Mouse (Mus musculus): ENCODE measurements around the gene Syt16.

The Syt16 gene

DNA sequence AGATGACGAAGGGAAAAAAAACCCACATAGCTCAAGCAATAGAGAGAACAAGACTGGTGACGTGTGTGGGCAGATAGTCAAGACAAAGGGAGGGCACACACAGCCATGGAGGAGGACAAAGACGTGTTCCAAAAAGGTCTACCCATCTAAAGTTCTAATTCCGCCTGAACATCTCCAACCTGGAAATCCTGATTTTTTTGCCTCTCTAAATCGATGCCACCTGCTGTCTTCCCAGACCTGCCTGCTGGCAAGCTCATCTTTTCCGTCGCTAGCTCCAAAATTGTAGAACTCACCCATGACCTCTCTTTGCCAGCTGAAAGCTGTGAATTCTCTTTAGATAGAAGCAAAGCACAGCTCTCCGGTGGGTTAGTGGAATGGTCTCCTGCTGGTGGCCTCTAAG is 238.7 kb downstream of the Syt16 start:
- DNase-seq, result no peak

DNA sequence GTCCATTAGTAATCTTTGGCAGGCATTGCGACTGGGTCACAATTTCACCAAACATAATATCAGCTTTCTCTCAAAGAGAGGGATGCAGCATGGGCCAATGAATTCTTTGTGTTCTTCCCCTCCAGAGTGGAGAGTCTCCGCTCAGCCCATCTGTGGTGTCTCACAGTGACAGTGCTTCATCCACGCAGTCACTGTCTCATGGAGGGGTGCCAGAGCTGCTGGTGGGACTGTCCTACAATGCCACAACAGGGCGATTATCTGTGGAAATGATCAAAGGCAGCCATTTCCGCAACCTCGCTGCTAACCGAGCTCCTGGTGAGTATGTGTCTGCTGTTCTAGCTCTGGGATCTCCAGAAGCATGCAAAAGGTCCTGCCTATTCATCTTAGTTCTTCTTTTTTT is 240.6 kb downstream of the Syt16 start:
- no peak for DNase-seq

DNA sequence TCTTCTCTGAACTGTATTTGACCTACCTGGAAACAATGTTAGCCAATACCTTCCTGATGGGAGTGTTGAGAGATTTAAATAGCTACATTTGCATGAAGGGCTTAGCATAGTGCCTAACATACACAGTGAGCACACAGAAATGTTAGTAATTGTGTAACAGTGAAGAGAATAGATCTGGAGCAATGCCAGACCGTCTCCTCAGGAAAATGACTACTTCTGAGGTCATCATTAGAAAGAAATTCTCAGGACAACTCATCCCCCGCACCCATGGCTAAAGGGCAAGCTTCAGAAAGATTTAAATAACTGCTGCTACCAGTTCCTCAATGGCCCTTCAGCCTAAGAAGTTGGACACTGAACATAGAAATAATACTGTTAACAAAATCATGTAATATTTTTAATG is 241.3 kb downstream of the Syt16 start:
- no peak for DNase-seq

DNA sequence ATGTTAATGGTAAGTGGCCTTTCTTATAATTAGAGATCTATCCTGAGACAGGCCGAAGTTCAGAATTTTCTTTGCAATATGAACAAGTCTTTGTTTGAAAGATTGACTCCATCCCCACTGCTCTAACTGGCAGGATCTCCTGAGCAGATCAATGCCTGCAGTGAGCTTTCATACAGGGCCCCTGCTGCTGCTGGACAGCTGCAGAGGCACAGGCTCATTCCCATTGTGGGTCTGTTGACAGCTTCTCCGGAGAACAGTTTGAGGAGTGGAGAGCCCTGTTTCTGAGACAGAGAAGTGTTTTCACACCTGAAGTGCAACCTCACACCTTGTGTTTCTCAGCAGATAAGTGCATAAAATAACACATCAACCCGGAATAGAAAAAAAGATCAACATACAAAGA is 267.4 kb downstream of the Syt16 start:
- DNase-seq, result no peak

DNA sequence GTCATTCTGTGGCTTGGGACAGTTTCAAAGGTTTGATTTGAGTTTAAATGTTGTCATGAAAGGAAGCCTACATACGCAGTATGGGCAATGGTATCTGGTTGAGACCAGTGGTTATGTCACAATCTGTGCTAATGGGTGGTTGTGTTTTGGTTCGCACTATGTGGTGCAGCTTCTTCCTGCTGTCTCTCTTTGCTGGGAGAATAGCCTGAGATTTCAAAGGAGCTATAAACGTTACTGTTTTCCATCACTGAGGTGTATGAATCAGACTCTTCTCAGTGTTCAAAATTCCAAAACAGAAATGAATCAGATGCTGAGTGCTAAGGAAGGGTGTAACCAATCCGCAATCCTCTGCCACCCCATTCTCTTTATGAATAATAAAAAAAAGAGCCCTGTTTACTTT is 269.6 kb downstream of the Syt16 start:
- no peak for DNase-seq

DNA sequence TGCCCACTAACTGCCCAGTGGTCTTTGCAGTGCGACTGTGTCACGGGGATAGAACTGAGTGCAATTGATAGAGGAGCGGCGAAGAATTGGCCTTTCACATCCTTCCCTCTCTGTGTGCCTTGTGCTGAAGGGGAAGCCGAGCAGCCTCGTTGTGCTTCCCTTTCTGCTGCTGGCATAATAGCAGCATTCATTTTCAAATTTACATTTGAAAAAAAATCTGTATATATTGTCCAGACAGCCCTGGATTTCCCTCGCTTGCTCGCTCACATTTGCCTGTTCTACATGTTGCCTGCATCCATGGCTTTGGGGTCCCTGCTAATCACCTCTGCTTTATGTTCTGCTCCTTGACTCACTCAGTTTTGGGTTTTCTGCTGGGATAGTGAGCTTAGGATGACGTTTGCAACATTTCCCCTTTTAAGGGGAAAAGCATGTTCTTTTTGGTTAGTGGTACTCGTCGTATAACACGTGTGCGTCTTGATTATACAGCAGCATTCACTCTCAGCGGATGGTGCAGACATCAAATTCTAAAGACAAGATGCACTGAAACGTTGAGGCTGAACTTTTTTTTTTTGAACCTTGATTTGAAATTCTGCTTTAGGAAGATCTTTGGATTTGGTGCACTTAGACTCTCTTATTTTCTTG is 271.3 kb downstream of the Syt16 start:
- DNase-seq, result no peak

DNA sequence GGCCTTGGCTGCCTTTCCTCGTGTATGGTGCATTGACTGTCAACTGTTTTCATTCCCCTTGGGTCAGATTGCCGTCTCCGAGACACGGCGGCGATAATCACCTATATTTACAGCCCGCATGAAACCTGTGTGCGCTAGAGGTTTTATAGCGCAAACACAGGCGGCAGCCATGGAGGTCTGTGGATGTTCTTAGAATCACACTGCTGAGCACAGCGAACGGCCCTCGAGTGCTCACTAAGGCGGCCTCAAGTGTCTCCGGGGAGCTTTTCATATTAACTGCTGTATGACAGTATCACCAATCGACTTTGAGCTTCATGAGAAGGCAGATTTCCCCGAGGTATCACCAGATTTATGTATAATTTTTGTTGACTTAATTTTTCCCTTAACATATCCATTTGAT is 275.1 kb downstream of the Syt16 start:
- DNase-seq, result no peak

DNA sequence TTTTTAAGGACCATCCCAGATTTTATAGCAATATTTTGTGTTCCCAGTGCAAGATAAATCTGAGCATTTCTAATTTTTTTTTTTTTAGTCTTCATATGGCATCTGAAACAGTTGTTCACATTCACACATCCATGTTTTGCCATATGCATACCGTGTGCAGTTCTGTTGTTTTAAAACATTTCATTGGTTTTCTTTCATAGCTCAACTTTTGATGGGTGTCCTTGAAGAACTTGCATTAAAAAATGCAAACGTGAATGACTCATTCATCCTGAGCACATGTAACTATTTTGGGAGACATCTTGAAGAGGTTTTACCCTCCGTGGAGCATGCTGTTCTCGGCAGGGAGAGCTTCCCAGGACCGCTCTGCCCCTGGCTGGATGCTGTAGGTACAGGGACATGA is 279.8 kb downstream of the Syt16 start:
- no peak for DNase-seq

DNA sequence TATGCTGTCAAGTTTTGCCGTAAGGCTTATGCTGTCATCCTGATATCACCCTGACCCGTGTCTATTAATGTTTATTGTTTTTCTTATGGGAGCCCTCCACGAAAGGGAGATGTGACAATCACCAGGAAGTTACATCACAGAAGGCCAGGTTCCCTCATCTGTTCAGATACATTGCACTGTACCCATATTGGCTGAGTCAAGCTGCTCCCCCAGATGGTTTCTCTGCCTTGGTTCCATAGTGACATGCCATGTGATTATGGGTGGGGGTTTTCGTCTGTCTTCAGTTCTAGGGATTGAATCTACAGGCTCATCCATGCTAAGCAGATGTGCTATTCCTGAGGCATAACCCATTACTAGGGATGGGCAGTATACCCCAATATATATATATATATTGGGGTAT is 283.9 kb downstream of the Syt16 start:
- no peak for DNase-seq

DNA sequence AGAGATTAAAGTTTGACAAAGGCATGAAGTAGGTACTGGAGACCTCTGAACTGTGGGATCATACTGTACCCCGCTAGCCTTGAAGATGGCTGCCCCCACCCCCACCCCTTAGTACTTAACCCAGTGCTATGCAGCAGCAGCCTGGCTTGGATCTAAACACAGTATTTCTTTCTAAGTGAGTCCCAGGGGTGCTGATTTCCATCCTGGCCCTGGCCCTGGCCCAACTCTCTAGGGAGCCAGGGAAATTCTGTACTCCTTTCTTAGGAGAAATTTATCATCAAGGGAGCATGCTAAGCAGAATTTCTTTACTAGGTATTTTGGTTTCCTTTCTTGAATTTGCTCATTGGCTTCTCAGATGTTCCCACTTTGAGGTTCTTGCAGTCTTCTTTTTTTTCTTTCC is 285.4 kb downstream of the Syt16 start:
- no peak for DNase-seq

DNA sequence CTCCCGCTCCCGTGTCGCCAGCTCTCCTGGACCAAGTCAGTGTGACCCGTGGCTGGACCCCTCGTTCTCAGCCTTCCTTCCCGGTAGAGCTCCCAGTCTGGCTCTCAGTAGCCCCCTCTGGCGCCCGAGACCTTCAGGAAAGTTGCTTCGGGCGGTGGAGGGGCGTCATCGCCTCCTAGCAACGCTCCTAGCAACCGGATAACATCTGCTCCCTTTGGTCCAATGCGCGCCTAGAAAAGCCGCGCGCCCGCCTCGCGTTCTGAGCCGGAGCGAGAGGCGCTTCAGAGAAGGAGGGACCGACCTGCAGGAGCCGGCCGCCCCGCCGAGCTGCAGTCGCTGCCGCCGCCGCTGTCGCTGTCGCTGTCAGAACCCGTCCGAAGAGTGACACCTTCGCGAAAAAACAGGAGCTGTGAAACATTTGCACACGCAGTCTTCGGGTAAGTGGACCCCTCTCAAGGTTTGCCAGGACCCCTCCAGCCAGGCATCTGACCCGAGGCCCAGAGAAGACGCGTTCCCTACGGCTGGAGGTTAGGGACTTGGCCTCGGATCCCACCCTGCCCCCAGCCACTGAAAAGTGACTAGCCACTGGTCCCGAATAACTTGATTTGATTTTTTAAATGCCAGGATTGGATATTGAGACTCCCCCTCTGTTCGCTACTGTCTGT is 286.7 kb downstream of the Syt16 start:
- peak; percentile 3 for DNase-seq

DNA sequence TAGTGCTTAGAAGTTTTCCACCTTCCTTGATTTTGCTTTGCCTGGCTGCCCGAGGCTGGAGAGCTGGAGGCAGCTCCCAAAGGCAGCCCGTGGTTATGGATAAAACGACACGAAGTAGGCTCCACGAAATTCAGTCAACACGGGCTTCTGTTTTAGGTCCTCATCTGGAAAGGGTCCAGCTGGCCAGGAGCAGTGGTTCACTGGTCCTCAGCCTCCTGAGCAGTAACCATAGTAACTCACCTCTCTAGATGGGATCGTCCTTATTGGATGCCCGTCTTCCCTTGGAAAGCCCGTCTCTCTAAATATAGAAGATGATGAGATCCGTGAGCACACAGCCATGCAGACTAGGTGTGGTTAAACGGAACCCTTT is 287.2 kb downstream of the Syt16 start:
- no peak for DNase-seq

DNA sequence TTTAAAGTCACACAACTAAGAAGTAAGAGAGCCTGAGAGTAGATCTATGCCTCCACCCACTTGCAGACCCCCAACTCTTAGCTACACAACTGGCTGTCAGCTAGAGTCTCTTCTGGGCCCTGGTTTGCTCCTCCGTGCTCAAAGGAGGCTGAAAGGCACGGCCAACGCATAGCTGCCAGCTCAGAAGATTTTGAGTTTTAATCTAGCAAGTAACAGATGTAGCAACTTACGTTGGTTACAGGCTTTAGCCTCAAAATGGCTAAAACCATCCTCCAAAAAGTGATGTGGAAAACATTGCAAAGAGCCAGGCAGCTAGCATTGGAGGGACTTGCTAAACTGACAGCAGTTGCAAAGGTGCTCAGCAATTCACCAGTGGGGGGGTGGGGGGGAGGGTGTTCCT is 293.5 kb downstream of the Syt16 start:
- no peak for DNase-seq

DNA sequence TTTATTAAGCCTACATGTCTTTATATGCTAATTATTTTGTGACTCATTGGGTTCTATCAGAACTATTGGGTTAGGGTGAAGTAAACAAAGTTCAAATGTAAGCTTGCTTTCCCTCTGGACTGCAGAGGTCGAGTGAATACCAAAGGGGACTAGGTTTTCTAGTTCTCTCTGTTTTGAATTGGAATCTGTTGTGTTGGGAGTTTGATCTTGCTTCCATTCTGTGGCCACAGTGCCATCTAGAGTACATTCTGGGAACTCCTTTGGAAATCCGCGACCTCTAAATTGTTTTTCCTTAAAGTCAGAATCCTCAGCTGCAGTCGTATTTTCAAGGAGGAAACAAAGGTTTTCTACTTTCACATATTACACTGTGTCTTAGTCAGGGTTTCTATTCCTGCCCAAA is 296.2 kb downstream of the Syt16 start:
- DNase-seq, result peak; percentile 35

DNA sequence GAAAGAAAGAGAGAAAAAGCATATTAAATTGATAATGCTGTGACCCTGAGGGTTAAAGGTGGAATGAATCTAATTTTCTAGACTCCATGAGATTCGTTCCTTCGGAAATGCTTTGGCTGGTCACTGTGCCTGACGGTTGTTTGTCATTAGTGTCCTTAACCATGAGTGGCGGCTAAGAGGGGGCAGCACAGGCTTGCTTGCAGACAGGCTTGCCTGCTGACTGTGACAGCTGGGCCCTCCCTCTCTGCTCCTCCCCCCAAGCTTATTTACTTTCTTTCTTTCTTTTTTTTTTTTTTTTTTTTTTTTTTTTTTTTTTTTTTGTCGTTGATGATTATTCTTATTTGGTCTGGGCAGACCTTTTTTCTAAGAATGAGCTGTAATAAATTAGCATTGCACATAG is 298.9 kb downstream of the Syt16 start:
- no peak for DNase-seq

DNA sequence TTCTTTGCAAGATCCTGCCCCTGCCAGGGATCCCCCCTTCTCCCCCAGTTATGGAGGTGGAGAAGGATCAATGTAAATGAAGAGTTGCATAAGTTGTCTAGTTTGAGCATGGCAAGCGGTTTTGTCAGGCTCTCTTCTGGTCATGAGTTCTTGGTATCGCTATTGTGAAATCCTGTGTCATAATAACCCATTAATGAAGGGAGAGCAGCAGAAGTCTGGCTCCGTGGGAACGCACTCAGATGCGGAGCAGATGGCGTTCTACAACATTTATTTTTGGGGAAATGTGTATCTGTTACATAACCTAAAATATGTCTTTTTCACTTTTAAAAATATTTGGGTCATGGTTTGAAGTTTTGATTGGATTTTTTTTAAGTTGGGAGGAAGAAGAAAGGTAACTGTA is 304.1 kb downstream of the Syt16 start:
- DNase-seq, result no peak

DNA sequence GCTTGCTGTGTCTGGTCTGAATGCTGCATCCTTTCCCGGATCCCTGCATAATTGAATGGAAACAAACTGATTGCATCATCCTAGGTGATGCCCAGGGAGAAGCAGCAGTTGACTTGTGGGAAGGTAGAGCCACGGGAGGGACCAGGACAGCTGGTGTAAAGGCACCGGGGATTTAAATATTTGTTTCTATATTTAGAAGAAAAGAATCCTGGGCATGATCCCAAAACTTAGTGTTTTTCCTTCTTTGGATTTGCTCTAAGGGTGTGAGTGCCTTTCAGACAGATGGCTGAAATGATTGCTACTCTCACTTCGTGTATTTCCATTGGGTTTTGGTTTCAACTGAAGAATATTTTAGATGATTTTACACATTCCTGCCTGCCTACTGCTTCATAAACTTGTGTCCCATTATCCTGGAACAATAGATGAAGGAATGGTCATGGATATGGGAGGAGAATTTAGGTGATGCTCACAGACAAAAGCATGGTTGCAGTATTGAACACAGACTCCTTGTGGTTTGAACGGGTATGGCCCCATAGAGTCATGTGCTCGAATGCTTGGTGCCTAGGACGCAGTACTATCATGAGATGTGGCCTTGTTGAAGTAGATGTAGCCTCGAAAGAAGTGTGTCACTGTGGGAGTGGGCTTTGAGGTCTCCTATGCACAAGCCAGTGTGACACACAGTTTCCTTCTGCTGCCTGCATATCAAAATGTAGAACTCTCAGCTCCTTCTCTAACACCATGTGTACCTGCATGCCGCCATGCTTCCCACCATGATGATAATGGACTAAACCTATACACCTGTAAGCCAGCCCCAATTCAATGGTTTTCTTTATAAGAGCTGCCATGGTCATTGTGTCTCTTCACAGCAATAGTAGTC is 306.2 kb downstream of the Syt16 start:
- DNase-seq, result no peak

DNA sequence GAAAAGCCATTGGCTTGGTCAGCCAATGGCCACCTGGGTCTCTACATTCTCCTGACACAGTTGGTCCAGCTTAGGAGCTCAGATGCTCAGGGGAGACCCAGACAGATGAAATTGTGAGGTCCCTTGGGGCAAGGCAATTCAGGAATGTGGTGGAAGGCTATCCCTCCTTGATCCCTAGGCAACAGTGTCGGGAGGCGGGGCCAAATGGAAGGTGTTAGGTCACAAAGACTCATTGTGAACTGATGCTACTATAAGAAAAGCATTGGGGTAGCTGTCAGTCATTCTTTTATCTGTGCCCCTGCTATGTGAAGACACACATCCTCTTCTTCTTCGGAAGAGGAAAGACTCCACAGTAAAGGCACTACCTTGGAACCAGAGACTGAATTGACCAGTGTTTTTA is 315.1 kb downstream of the Syt16 start:
- DNase-seq, result no peak

DNA sequence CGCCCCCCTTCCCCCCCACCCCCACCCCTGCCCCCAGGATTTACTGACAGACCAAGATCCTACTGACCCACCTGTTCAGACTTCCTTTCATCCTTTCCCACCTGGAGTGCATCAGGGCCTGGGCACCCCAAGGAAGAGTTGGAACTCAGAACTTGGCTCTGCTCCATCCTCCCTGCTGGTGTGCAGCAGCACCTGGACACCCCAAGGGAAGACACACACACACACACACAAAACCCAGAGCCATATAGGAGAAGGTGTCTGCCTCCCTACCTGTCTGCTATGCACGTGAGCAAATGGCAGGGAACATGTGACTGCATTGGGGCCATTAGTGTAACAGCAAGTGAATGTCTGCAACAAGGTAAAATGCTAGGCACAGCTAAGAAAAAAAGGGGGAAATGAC is 317.8 kb downstream of the Syt16 start:
- DNase-seq, result no peak

DNA sequence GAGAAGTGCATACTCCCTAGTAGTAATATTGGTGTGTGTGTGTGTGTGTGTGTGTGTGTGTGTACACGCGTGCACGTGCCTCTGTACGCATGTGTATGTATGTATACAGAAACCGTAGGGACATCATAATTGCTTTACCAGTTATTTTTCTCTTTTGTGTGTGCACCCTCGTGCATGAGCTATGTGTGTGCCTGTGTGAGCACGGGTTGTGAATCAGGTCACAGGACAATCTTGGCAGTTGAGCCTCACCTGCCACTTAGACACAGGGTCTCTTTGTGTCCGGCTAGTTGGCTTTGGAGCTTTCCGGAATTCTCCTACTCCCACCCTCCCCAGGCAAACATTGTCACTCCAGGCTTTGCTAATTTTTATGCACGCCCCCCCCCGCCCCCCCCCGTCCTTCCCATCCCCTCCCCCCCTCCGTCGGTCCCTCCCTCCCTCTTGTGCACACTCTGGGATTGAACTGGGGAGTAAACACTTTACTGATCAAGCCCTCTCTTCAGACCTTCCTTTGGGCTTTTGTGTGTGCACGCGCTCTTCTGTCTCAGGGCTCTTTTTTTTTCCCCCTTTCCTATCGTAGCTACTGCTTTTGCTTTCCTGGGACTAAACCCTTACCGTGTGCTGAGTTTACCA is 319.0 kb downstream of the Syt16 start, which contains the start of gene Gm11042:
TSS of gene Gm11042 (minus strand) at position 51 of the 630 bp plus-strand sequence.
- peak; percentile 5 for DNase-seq

DNA sequence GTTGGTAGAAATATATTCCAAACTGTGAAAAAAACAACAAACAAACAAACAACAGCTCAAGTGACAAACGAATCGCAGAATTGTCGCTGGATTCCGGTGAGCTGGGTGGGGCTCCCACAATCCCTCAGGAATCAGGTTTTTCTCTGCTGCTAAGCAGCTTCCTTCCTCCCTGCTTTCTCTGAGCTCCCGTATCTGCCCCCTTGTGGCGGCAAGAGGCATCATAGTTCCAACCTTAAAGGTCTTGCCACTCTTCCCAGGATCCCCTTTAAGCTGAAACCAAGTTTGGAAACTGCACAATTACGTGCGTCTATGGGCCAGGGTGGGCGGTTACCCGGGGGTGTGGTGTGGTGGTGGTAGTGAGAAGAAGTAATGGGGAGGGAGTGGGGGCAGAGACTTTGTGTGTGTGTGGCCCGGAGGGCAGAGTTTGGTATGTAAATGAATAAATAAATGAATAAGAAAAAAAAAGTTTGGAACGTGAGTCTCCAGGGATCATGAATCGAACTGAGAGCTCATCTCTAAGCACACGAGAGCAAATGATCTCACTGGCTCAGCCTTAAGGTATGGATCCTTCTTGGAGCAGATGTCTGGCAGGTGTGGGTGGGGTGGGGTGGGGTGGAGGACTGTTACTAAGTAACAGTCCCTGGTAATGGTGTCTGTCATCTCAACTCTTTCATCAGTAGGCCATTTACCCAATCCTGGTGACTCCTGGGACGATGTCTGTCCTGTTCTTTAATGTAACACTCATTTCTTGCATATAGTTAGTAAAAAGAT is 319.7 kb downstream of the Syt16 start:
- DNase-seq, result peak; percentile 69

DNA sequence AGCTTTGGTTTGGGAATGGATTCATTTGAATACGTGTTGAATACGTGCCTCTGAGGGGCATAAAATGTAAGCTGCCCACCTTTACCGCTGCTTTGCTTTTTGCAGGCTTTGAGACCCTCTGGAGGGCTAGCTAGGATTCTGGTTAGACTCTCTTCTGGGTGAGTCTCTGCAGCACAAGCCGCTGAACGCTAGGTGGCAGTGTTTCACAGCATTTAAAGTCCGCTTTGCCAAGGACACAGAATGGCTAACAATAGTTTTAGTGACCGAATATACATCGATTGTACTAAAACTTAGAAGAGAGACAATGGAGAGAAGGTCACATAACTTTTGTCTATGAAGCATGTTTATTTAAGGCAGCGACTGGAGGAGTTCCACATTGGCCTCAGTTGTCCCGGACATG is 322.9 kb downstream of the Syt16 start:
- peak; percentile 58 for DNase-seq

DNA sequence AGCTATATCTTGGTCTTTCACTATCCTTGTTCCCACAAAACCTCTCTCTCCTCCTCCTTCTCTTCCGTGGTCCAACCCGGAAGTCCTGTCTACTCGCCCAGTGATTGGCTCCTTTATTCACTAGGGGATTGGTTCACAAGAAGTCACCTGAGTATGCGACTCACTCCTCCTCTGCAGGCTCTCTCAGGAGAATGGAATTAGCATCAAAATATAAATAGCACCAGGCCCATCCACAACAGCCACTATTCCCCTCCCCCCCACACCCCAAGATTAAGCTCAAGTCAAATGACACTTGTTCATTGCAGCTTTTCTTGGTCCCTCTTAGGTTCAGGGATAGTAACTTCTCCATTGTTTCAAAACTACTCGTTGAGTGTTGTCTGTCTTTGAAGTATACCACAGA is 324.5 kb downstream of the Syt16 start:
- no peak for DNase-seq
